Mouse (Mus musculus): ENCODE results near the gene Ern1.
"Not testable (repeated sequence)": the region's sequence is repeated elsewhere in the genome, so short reads cannot be mapped to it uniquely, and the experiment has no call there.

Gene Ern1

GRCm38 (mm10) chr11:106481651-106482050 lies 6.0 kb downstream of the Ern1 start:
- peak; percentile 57 for DNase-seq (ENCODE audit: low read depth)

- no peak for DNase-seq (ENCODE audit: low read depth)
Observed at GRCm38 (mm10) chr11:106480530-106480885, 7.1 kb downstream of the Ern1 start.

- no peak for DNase-seq (ENCODE audit: low read depth)
Observed at GRCm38 (mm10) chr11:106479619-106480529, 7.8 kb downstream of the Ern1 start.

GRCm38 (mm10) chr11:106478745-106479144 lies 8.9 kb downstream of the Ern1 start:
- no peak for DNase-seq (ENCODE audit: low read depth)

GRCm38 (mm10) chr11:106477505-106478160 lies 10.0 kb downstream of the Ern1 start:
- DNase-seq (ENCODE audit: low read depth), result no peak

- DNase-seq (ENCODE audit: low read depth), result no peak
Observed at GRCm38 (mm10) chr11:106475309-106475708, 12.3 kb downstream of the Ern1 start.

GRCm38 (mm10) chr11:106471629-106472028 lies 16.0 kb downstream of the Ern1 start:
- DNase-seq (ENCODE audit: low read depth), result no peak

GRCm38 (mm10) chr11:106468509-106468908 lies 19.1 kb downstream of the Ern1 start:
- DNase-seq (ENCODE audit: low read depth), result no peak

GRCm38 (mm10) chr11:106465932-106466331 lies 21.7 kb downstream of the Ern1 start:
- no peak for DNase-seq (ENCODE audit: low read depth)

GRCm38 (mm10) chr11:106465545-106465903 lies 22.1 kb downstream of the Ern1 start:
- no peak for DNase-seq (ENCODE audit: low read depth)

GRCm38 (mm10) chr11:106464681-106465544 lies 22.7 kb downstream of the Ern1 start:
- no peak for DNase-seq (ENCODE audit: low read depth)

- no peak for DNase-seq (ENCODE audit: low read depth)
Observed at GRCm38 (mm10) chr11:106463845-106464244, 23.8 kb downstream of the Ern1 start.

- peak; percentile 21 for DNase-seq (ENCODE audit: low read depth)
Observed at GRCm38 (mm10) chr11:106462309-106462708, 25.3 kb downstream of the Ern1 start.

GRCm38 (mm10) chr11:106461145-106461932 lies 26.3 kb downstream of the Ern1 start:
- DNase-seq (ENCODE audit: low read depth), result no peak

- DNase-seq (ENCODE audit: low read depth), result no peak
Observed at GRCm38 (mm10) chr11:106460671-106461070, 27.0 kb downstream of the Ern1 start.

GRCm38 (mm10) chr11:106458540-106458939 lies 29.1 kb downstream of the Ern1 start:
- no peak for DNase-seq (ENCODE audit: low read depth)

- no peak for DNase-seq (ENCODE audit: low read depth)
Observed at GRCm38 (mm10) chr11:106443646-106444045, 44.0 kb downstream of the Ern1 start.

- not testable (repeated sequence) for DNase-seq (ENCODE audit: low read depth)
Observed at GRCm38 (mm10) chr11:106442564-106442963, 45.1 kb downstream of the Ern1 start.

GRCm38 (mm10) chr11:106440318-106440717 lies 47.3 kb downstream of the Ern1 start:
- no peak for DNase-seq (ENCODE audit: low read depth)

GRCm38 (mm10) chr11:106439355-106439754 lies 48.3 kb downstream of the Ern1 start:
- DNase-seq (ENCODE audit: low read depth), result no peak

GRCm38 (mm10) chr11:106438524-106439177 lies 49.0 kb downstream of the Ern1 start:
- peak; percentile 52 for DNase-seq (ENCODE audit: low read depth)
